Mouse (Mus musculus): ENCODE measurements around the gene Mrpl54. TPM values are rescaled to one million over a fixed set of nuclear protein-coding genes. Genes with fewer than 3 reads are reported as not detected.

Gene Mrpl54
- polyA plus RNA-seq, 1 experiment = 61.1 TPM

DNA sequence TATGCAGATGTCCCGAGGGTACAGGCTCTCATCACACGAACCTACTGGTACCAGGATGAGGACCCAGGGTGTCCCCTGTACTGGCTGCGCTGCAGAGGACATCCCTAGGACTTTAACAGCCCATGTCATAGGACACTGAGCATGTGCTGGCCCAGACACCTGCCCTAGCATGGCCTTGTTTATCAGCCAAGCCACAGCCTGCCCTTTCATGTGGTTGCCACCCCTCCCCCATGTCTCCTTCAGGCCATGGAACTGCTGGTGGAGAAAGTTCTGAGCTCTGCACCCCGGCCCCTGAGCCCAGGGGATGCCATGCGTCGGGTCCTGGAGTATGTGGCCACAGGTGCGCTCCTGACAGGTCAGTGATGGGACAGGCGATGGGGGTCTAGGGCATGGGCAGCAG is 17.3 kb downstream of the Mrpl54 start:
- H3K27ac ChIP-seq (ENCODE audit: insufficient read depth, low read length) = no peak overlapping the region
- H3K4me1 ChIP-seq (ENCODE audit: control insufficient read depth, insufficient read depth, low read length) = no peaks in the 10 kb centered on the region
- no peak for TF ChIP-seq CTCF (IDR thresholded peaks at IDR 0.05; ENCODE audit: extremely low read depth, insufficient read depth, low read length)
- no peak for TF ChIP-seq POLR2A (IDR thresholded peaks at IDR 0.05; ENCODE audit: extremely low read depth, insufficient read depth, low read length)
- no peak overlapping the region for H3K4me3 ChIP-seq (ENCODE audit: insufficient read depth, low read length)

DNA sequence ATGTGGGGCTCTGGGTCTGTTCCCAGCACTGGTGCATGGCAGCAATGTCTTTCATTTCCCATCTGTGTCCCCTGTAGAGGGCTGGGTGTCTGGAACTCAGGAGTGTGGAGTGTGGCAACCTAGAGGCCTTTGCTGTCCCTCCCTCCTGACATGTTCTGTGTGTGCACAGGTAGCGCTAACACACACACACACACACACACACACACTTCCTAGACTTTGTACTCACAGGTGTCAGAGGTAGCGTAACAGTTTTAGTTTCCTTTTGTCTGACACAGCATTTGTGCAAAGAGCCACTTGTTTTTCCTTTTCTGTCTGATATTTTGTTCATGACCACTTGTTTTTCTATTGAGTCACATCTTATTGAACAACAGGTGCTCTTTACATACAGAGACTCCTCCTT is 18.9 kb downstream of the Mrpl54 start:
- TF ChIP-seq POLR2A (IDR thresholded peaks at IDR 0.05; ENCODE audit: extremely low read depth, insufficient read depth, low read length) (no peak), CTCF (IDR thresholded peaks at IDR 0.05; ENCODE audit: extremely low read depth, insufficient read depth, low read length) (no peak)
- Histone ChIP-seq H3K4me3 (ENCODE audit: insufficient read depth, low read length) (no peak overlapping the region), H3K27ac (ENCODE audit: insufficient read depth, low read length) (no peak overlapping the region), H3K4me1 (ENCODE audit: control insufficient read depth, insufficient read depth, low read length) (no peaks in the 10 kb centered on the region)

- Histone ChIP-seq H3K27ac (ENCODE audit: insufficient read depth, low read length) (no peak overlapping the region), H3K4me1 (ENCODE audit: control insufficient read depth, insufficient read depth, low read length) (no peaks in the 10 kb centered on the region), H3K4me3 (ENCODE audit: insufficient read depth, low read length) (no peak overlapping the region)
- no peak for TF ChIP-seq POLR2A (IDR thresholded peaks at IDR 0.05; ENCODE audit: extremely low read depth, insufficient read depth, low read length)
- no peak for TF ChIP-seq CTCF (IDR thresholded peaks at IDR 0.05; ENCODE audit: extremely low read depth, insufficient read depth, low read length)
Measured at GRCm38 (mm10) chr10:81245166-81245565, 21.6 kb downstream of the Mrpl54 start.

DNA sequence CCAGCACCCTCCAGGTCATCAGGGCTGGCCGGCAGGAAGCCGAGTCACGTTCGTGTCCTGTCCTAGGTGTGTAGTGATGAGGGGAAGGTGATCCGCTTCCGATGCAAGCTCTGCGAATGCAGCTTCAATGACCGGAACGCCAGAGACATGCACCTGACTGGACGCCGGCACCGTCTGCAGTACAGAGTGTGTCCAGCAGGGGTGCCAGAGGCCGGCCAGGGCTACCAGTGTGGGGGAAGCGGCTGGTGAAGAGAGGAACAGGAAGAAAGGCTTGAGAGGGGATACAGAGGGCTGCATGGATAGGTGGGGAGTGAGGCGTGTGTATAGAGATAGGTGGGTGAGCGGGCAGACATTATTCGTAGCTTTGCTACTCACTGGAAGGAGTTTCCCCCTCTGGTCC is 22.1 kb downstream of the Mrpl54 start:
- Histone ChIP-seq H3K27ac (ENCODE audit: insufficient read depth, low read length) (no peak overlapping the region), H3K4me1 (ENCODE audit: control insufficient read depth, insufficient read depth, low read length) (no peaks in the 10 kb centered on the region), H3K4me3 (ENCODE audit: insufficient read depth, low read length) (no peak overlapping the region)
- TF ChIP-seq CTCF (IDR thresholded peaks at IDR 0.05; ENCODE audit: extremely low read depth, insufficient read depth, low read length) (peak; percentile 75), POLR2A (IDR thresholded peaks at IDR 0.05; ENCODE audit: extremely low read depth, insufficient read depth, low read length) (no peak)

- no peak overlapping the region for H3K27ac ChIP-seq (ENCODE audit: insufficient read depth, low read length)
- TF ChIP-seq CTCF (IDR thresholded peaks at IDR 0.05; ENCODE audit: extremely low read depth, insufficient read depth, low read length) = no peak
- no peak for TF ChIP-seq POLR2A (IDR thresholded peaks at IDR 0.05; ENCODE audit: extremely low read depth, insufficient read depth, low read length)
Measured at GRCm38 (mm10) chr10:81244146-81244545, 22.6 kb downstream of the Mrpl54 start.

GRCm38 (mm10) chr10:81242021-81242420 is 24.7 kb downstream of the Mrpl54 start:
- TF ChIP-seq CTCF (IDR thresholded peaks at IDR 0.05; ENCODE audit: extremely low read depth, insufficient read depth, low read length) = no peak
- TF ChIP-seq POLR2A (IDR thresholded peaks at IDR 0.05; ENCODE audit: extremely low read depth, insufficient read depth, low read length) = no peak
- no peak overlapping the region for H3K27ac ChIP-seq (ENCODE audit: insufficient read depth, low read length)
- H3K4me1 ChIP-seq (ENCODE audit: control insufficient read depth, insufficient read depth, low read length) = no peaks in the 10 kb centered on the region
- no peak overlapping the region for H3K4me3 ChIP-seq (ENCODE audit: insufficient read depth, low read length)

More at GRCm38 (mm10) chr10:81244146-81244545, 22.6 kb downstream of the Mrpl54 start:
- H3K4me3 ChIP-seq (ENCODE audit: insufficient read depth, low read length) = no peak overlapping the region
- no peaks in the 10 kb centered on the region for H3K4me1 ChIP-seq (ENCODE audit: control insufficient read depth, insufficient read depth, low read length)

DNA sequence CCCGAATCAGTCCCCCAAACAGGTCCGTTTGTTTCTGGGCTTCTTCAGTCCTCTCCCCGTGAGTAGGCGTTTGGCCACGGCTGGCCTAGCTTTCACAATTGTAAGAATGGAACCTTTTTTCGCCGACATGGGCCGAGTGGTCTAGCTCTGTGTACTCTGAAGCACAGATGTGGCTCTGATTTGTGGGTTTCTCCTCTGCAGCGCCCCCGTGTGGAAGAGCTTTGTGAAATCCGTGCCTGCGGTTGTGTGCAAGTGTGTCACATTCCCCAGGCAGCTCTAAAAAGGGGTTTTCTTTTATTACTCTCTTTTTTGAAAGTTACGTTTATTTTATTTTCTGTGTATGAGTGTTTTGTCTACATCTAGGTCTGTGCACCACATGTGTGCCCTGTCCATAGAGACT is 25.9 kb downstream of the Mrpl54 start:
- no peak overlapping the region for H3K27ac ChIP-seq (ENCODE audit: insufficient read depth, low read length)
- H3K4me3 ChIP-seq (ENCODE audit: insufficient read depth, low read length) = no peak overlapping the region
- TF ChIP-seq POLR2A (IDR thresholded peaks at IDR 0.05; ENCODE audit: extremely low read depth, insufficient read depth, low read length) = no peak
- peak; percentile 62 for TF ChIP-seq CTCF (IDR thresholded peaks at IDR 0.05; ENCODE audit: extremely low read depth, insufficient read depth, low read length)
- no peaks in the 10 kb centered on the region for H3K4me1 ChIP-seq (ENCODE audit: control insufficient read depth, insufficient read depth, low read length)

- Histone ChIP-seq H3K4me3 (ENCODE audit: insufficient read depth, low read length) (no peak overlapping the region), H3K27ac (ENCODE audit: insufficient read depth, low read length) (no peak overlapping the region), H3K4me1 (ENCODE audit: control insufficient read depth, insufficient read depth, low read length) (no peaks in the 10 kb centered on the region)
- TF ChIP-seq POLR2A (IDR thresholded peaks at IDR 0.05; ENCODE audit: extremely low read depth, insufficient read depth, low read length) = no peak
- no peak for TF ChIP-seq CTCF (IDR thresholded peaks at IDR 0.05; ENCODE audit: extremely low read depth, insufficient read depth, low read length)
Measured at GRCm38 (mm10) chr10:81238618-81239017, 28.1 kb downstream of the Mrpl54 start.

GRCm38 (mm10) chr10:81236471-81237268 is 30.1 kb downstream of the Mrpl54 start:
- H3K4me1 ChIP-seq (ENCODE audit: control insufficient read depth, insufficient read depth, low read length) = no peaks in the 10 kb centered on the region
- TF ChIP-seq CTCF (IDR thresholded peaks at IDR 0.05; ENCODE audit: extremely low read depth, insufficient read depth, low read length) (no peak), POLR2A (IDR thresholded peaks at IDR 0.05; ENCODE audit: extremely low read depth, insufficient read depth, low read length) (no peak)
- H3K4me3 ChIP-seq (ENCODE audit: insufficient read depth, low read length) = no peak overlapping the region
- H3K27ac ChIP-seq (ENCODE audit: insufficient read depth, low read length) = no peak overlapping the region

DNA sequence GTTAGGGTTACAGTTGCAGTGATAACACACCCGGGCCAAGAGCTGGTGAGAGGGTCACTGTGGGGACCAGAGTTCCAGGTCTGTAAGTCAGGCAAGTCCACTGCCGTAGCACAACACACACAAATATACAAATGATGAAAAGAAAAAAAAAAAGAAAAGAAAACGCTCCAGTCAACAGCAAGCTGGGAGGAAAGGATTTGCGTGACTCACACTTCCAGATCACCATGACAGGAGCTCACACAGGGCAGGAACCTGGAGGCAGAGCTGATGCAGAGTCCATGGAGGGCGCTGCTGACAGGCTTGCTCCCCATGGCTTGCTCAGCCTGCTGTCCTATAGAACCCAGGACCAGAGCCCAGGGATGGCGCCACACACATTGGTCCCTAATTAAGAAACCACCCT is 32.5 kb downstream of the Mrpl54 start:
- TF ChIP-seq POLR2A (IDR thresholded peaks at IDR 0.05; ENCODE audit: extremely low read depth, insufficient read depth, low read length) = no peak
- TF ChIP-seq CTCF (IDR thresholded peaks at IDR 0.05; ENCODE audit: extremely low read depth, insufficient read depth, low read length) = no peak
- Histone ChIP-seq H3K27ac (ENCODE audit: insufficient read depth, low read length) (no peak overlapping the region), H3K4me3 (ENCODE audit: insufficient read depth, low read length) (no peak overlapping the region; the same call in 1 of the 2 replicates), H3K4me1 (ENCODE audit: control insufficient read depth, insufficient read depth, low read length) (0 out of 2 replicates have a peak, but pooled peaks cover 3% of the 10 kb centered on the region)

All from cortical plate, adult 2 months (tissue).